Mouse (Mus musculus): ENCODE measurements around the gene Ocrl. TPM values are rescaled to one million over a fixed set of nuclear protein-coding genes. Genes with fewer than 3 reads are reported as not detected.

Gene Ocrl
- 10 to 100 TPM; 47.1 to 50.2 TPM for total RNA-seq (2021)
- long read RNA-seq, experiment 1, full-length matches to known transcripts, result 2 of 15 reads
- long read RNA-seq, experiment 1, partial matches to known transcripts, result 8 of 15 reads
- long read RNA-seq, experiment 1, other reads (novel, unspliced or antisense), result 5 of 15 reads
- long read RNA-seq, experiment 2, full-length matches to known transcripts, result 4 of 14 reads
- long read RNA-seq, experiment 2, partial matches to known transcripts, result 5 of 14 reads
- long read RNA-seq, experiment 2, other reads (novel, unspliced or antisense), result 5 of 14 reads

DNA sequence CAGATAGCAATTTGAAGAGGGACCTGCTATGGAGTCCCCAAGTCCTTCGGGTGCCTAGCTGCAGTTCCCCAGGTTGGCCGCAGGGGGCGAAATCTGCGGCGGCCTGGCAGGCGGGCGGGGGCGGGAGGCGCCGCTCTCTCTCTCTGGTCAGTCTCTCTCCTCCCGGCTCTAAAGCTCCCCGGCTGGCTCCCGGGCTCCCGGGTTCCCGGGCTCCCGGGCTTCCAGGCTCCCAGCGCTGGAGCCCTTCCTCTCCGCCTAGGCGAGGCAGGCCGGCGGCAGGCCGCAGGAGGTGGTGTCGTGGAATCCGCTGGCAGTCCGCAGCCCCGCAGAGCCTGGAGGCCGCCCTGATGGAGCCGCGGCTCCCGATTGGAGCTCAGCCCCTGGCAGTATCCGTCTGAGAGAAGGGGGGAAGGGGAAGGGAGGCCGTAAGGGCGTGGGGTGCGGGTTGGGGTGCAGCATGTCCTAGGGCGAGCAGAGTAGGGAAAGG, at the start of gene Ocrl:
TSS of gene Ocrl (plus strand) at position 82 of the 487 bp plus-strand sequence.
- intact Hi-C loops (cut with DNase I), result no loop called here
- peak; percentile 45 to 72 for DNase-seq (ENCODE audit: low spot score in 2 of 2)

DNA sequence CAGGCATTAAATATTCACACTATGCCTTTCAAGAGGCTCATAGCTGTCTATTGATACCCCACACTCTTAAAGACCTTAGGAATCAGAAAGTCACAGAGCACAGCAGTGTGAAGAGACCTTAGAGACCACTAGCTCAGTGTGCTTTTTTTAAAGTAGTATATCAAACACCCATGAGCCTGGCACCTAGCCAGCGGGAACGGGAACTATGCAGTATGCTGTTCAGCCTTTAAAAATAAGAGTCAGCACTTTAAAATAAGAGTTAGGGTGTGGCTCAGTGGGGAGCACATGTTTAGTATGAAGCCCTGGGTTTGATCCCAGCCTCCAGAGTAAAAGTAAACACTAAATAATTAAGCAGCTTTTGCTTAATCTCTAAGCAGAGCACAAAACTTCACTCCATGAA, 32.1 kb upstream of the Ocrl start:
- DNase-seq (ENCODE audit: low spot score in 2 of 2), result peak; percentile 8 to 9
- intact Hi-C loops (cut with DNase I), result no loop called here

DNA sequence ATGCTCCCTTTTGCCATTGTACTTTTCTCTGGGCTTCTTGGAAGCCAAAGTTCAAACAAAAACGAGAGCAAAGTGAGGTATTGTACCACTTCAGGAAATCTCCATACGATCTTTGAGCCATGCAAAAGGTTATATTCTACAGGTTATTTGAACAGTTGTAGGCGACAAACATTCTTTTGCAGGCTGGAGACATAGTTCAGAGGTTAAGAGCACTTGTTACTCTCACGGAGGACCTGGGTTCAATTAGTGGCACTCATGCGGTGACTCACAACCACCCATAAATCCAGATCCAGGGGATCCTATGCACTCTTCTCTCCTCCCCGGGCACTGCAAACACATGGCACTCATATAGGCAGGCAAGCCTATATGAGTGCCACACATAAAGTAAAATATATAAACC, 29.4 kb upstream of the Ocrl start:
- intact Hi-C loops (cut with DNase I), result no loop called here
- DNase-seq (ENCODE audit: low spot score in 2 of 2), result no peak

DNA sequence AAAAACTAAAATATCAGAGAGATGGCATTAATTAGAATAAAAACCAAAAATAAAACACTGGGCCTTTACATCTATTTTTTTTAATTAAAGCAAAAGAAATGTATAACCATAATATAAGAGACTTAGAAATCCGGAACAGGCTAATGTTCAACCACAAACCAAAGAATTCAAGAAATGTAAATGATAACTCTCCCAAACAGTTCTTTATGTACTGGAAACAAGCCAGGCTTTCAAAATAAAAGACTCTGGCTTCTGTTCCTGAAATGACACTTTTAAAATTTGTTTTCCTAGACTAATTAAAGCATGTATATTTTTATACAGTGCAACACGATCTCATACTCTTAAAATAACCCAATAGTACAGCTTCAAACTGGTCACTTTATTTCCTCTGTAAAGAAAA, 24.8 kb upstream of the Ocrl start:
- DNase-seq (ENCODE audit: low spot score in 2 of 2), result no peak
- intact Hi-C loops (cut with DNase I), result no loop called here

DNA sequence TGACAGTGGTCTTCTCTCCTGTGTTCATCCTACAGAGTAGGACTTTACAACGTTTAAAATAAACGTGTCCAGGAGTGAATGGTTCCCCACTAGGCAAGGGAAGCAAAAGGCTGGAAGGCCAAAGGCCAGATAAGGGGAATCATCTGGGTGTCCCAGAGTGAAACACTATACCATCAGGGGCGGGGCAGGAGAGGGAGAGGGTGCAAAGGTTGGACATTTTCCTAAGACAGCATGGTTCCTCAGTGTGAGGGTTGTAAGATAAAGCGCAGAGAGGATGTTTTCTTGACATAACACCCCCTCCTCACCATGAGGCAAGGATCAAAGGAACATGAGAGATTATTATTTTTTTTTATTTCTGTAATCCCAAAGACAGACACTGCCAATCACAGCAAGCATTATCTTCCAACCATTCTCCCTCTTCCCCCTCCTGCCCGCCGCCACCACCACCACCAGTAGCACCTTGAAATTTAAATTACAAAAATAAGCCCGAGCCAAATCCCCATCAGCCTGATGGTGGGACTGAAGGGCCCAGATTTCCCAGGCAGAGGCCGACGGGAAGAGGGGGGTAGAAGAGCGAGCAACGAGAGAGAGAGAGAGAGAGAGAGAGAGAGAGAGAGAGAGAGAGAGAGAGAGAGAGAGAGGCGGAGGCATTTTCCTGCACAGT, 20.8 kb upstream of the Ocrl start:
- intact Hi-C loops (cut with DNase I), result no loop called here
- DNase-seq (ENCODE audit: low spot score in 2 of 2), result no peak

DNA sequence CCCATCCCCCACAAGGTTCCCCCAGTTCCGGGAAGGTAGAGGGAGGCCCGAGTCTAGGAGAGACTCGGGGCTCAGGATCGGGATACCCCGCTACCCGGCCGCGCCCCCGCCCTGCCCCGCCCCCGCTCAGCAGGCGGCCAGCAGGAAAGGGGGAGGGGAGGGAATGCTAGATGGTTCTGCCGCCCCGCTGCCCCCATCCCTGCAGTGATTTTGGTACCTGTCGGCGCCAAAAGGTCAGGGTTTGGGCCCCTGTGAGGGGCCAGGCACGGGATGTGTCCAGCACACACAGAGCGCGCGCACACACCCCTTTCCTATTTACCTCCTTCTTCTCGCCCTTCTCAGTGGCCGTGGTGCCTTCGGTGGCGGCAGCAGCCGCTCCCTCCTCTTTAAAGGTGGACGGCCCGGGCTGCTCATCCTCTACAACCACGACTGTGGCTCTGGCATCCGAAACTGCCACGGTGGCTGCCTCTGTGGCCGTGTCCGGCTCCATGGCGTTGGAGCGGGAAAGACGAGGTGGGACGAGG, 20.2 kb upstream of the Ocrl start:
- intact Hi-C loops (cut with DNase I), result no loop called here

DNA sequence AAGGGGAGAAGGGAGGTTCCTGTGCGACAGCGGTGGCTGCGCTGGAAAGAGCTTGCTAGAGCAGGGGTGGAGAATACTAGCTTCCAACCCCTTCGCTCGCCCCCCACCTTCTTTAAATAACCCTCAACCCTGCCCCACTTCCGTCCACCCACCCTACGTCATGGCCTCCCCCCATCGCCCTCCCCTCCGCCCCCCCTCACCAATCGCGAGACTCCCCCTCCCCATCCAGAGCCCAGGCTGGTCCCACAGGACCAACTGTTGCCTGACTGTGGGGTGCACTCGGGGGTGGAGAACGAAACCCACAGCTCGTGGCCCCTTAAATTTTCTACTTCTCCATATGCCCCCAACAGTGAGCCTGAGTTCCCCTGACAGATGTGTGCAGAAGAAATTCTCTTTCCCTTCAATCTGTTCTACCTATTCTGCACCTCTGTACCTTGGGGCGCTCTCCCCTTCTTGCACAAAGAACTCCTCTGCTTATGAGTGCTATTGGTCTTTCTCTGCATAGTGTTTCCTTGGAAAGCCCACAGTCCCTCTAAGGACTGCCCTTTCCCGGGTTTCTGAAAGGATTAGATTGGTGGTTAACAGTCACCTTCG, 19.7 kb upstream of the Ocrl start, which contains the start of gene Smarca1:
TSS of gene Smarca1 (minus strand) at position 544 of the 594 bp plus-strand sequence.
- intact Hi-C loops (cut with DNase I), result no loop called here
- DNase-seq (ENCODE audit: low spot score in 2 of 2), result no peak

More for the DNA sequence above, 20.2 kb upstream of the Ocrl start:
- peak; percentile 19 to 22 for DNase-seq (ENCODE audit: low spot score in 2 of 2)

DNA sequence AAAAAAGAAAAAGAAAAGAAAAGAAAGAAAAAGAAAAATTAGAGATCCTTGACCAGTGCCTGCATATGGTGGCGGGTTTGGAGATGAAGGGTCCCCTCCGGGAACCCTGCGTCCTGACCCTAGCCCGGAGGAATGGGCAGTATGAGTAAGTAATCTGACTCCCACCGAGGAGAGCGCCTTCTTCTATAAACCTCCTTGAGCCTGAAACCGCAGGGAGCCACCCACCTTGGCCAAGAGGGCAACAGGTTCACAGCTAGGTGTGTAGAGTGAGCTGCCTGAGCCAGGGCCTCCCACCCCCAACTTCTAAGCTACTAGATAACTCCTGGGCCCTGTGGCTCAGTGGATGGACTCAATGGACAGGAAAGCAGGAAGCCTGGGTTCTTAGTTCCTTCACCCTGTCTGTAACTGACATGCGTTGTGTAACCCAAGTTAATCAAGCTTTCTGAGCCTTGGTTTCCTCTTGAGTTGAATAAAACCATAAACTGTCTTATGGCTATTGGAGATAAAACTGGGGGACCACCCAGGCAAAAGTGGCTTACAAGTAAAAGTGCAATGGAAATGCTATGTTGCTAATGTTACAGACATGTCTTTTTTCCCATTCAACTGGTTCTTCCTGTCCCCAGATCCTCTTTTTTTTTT, 836 bp downstream of the Ocrl start:
- no peak for DNase-seq (ENCODE audit: low spot score in 2 of 2)
- intact Hi-C loops (cut with DNase I), result no loop called here

DNA sequence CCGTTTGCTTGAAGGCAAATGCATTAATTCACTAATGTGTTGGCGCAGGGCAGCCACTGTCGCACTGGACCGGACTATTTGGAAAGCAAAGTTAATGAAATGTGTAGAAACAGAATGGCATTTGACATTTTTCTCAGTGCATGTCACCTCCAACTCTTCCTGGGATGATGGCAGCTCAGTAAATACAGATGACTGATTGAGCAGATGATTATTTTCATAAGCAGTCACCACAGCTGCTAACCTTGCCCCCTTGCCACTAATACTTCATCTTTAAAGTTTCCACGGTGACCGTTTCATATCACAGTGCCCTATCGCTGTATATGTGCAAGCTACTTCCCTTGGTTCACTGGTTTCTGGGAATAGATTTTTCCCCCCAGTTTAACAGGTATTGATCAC, 1.4 kb downstream of the Ocrl start:
- DNase-seq (ENCODE audit: low spot score in 2 of 2), result no peak
- intact Hi-C loops (cut with DNase I), result no loop called here

DNA sequence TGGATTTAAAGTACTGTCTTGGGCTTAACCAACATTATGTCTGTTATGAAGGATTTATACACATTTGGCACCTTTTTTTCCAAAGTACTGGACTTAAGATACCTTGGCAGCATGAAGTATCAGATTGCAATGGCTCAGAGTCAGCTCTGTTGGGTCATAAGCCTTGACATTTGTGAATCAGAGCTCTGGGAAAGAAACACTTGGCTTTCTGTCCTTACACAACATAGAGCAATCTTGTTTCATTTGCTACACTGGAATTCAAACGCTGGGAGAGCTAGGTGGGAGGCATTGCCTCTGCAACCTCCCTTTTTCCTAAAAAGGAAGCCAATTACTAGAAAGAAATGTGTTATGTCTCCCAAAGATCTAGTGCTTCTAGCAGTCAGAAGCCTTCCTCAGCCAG, 4.6 kb downstream of the Ocrl start:
- intact Hi-C loops (cut with DNase I), result no loop called here
- no peak for DNase-seq (ENCODE audit: low spot score in 2 of 2)

DNA sequence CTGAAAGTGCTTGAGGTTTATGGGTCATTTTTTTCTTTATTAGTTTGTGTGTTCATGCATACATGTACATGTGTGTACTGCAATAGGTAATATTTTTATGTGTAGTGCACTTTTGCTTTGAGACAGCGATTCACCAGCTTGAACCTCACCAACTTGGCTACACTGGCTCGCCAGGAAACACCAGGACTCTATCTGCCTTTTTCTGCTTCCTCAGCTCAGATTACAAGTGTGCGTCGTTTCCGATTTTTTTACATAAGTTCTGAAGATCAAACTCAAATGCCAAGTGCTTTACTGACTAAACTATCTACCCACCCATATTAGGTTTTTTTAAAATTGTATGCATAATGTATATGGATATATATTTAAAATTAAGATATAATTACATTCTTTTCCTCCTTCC, 8.4 kb downstream of the Ocrl start:
- no peak for DNase-seq (ENCODE audit: low spot score in 2 of 2)
- intact Hi-C loops (cut with DNase I), result no loop called here

DNA sequence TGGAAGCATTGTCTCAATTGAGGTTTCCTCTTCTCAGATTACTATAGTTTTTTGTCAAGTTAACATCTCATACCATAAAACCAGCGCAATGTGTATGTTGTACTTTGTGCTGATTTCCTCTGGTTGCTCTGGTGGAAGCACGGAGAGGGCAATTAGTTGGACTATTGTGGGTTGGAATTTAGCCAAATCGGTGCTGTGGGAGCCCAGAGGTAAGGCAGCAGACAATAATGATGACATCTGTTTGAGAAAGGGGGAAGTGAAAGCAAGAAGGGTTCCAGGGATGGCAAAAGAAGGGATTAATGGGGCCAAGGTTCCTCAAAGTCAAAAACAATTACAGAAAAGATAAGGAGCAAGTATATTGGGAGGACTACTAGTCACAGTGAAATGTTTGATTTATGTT, 15.8 kb downstream of the Ocrl start:
- intact Hi-C loops (cut with DNase I), result no loop called here
- DNase-seq (ENCODE audit: low spot score in 2 of 2), result no peak

DNA sequence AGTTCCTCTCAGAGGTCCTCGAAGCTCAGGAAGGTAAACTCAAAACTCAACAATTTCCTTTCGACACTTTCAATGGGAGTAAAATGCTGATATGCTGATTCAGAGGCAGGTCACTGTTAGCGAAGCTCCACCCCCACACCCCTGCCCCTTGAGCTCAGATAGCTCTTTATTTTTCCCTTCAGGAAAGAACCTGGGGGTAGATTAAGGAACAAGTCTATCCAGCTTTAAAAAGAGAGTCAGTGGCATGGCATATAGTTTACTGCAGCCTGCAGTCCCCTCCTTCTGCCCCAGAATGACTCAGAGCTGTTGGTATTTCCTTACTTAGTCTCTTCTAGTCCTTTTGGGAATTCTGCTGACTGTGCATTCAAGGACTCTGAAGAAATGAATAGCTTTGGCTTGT, 18.3 kb downstream of the Ocrl start:
- intact Hi-C loops (cut with DNase I), result no loop called here

DNA sequence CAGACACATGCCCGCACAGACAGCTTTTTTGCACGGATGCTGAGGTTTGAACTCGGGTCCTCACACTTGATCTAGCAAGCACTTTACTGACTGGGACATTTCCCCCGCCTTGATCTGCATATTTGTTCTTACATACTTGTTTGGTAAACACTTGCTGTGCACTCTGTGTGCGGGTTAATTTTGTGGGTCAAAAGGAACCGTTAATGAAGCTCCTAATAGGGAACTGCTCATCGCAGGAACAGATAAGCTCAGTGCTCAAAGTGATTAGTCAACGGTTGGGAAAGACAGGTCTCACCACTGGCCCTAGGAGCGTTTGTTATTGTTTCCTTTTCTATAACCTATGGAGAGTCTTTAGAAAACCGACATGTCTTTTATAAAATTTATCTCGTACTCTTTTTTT, 22.2 kb downstream of the Ocrl start:
- intact Hi-C loops (cut with DNase I), result no loop called here

More for the DNA sequence above, 18.3 kb downstream of the Ocrl start:
- DNase-seq (ENCODE audit: low spot score in 2 of 2), result no peak

DNA sequence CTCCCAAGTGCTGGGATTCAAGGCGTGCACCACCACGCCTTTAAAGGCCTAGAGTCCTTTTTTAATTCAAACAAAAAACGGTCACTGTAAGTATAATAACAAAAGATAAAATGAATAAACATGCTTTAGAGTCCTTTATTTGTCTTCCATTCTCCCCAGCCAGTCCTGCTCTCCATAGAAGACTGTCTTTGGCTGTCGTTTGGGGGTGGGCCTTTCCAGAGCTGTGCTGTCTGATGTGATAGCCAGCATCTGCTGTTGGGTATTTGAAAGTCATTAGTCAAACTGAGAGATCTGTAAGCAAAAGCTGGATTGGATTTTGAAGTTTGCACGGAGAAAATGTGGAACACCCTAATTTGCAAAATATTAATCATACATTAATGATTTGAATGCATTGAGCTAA, 24.7 kb downstream of the Ocrl start:
- DNase-seq (ENCODE audit: low spot score in 2 of 2), result no peak
- intact Hi-C loops (cut with DNase I), result no loop called here

More for the DNA sequence above, 22.2 kb downstream of the Ocrl start:
- DNase-seq (ENCODE audit: low spot score in 2 of 2), result no peak

DNA sequence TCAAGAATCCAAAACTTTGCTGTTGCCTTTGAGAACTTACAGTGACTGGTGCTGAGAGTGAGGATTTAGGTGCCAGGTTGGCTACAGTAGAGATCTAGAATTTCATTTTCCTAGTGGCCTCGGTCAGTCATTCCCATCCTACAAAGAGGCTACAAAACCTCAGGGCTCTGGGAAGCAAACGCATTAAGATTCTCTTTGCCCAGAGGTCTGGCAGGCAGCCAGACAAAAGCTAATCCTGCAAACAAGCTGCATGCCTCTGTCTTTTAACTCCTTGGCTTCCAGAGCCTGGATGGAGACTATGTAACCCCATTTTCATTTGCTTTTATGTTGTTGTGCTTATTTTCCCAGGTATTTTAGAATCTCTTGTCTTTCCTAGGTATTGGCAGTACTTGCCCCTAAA, 25.6 kb downstream of the Ocrl start:
- DNase-seq (ENCODE audit: low spot score in 2 of 2), result peak; percentile 13 to 30
- intact Hi-C loops (cut with DNase I), result no loop called here

DNA sequence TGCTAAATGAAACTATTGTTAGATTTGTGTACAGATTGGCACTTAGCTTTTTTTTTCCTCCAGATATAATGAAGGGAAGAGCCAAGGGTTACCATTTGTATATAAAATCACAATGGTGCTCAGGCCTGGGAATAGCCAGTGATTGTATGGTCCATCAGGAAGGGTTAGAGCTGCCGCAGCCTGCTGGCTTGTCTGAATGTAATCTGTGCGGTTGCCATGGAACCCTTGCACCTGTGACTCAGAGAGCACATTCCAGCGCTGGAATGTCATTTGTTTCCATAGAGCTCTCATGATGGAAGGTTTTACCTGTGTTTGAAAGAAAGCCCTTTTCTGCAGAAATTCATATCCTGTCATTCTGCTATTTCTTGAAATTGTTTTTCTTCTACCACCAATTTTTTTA, 37.5 kb downstream of the Ocrl start:
- intact Hi-C loops (cut with DNase I), result no loop called here
- DNase-seq (ENCODE audit: low spot score in 2 of 2), result no peak

DNA sequence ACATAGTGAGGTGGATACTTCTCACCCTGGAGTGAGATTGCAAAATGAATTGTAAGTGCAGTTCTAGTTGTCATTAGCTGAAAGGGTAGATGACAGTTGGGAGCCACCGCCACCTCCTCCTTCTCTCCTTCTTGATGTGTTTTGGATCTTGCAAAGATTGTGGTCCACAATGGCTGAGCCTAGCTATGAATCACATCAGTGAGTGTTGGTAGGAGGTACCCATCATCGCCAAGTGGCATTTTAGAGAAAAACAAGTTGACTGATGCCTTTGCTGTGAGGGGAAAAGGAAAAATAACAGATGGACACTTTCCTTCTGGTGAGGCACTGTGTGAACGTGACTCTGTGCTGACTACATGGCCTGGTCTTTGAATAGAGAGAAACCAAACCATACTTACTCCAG, 50.4 kb downstream of the Ocrl start:
- intact Hi-C loops (cut with DNase I), result no loop called here
- no peak for DNase-seq (ENCODE audit: low spot score in 2 of 2)

DNA sequence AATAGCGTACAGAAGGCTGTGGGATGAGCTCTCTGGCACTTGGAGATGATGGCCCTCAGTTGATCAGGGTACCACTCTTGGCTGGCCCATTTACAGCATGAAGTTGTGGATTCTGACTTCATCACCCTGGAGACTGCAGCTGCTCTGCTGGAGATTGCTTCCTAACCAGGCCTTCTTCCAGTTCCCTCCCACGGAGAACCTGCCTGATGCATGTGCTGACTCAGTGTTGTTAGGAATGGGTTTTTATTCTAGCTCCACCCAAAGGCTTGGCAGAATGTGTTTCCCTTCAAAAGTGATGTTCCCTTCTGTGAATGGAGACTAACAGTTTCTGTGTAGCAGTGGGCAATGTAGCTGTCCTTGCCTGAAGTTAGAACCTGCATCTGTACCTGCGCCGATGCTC, 58.2 kb downstream of the Ocrl start:
- intact Hi-C loops (cut with DNase I), result no loop called here
- DNase-seq (ENCODE audit: low spot score in 2 of 2), result peak; percentile 20 to 44

DNA sequence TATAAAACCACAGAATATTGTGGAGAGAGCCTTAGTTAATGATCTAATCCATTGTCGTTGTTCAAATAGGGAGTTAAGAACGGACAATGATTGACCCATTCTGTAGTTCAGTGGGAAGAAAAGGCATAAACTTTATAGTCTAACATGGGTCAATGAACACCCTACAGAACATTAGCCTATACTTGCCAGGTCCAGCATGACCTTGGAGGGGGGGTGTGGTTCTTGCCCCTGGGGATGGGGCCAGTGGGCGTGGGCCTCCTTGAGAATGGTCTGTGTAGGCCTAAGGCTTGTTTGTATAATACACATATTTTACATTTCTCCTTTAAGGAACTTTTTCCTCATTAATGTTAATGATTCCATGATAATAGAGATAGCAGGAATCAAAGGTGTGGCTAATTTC, 58.7 kb downstream of the Ocrl start:
- no peak for DNase-seq (ENCODE audit: low spot score in 2 of 2)
- intact Hi-C loops (cut with DNase I), result no loop called here

All from left cerebral cortex, postnatal 14 days (tissue).